Mouse (Mus musculus): ENCODE data around the gene Obscn.

DNA sequence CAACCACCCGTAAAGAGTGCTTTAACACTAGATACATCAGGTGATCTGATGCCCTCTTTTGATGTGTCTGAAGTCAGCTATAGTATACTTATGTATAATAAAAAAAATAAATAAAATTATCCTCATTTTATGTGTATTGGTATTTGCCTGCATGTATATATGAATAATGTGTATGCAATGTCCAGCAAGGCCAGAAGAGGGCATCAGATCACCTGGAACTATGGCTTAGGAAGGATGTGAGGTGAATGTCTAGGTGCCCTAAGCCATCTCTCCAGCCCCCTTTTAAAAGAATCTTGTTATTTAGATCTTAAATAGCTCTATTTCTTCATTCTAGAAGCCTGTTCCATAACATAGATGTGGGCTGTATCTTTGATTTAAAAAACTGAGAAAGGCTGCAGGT, 168.9 kb downstream of the Obscn start:
- no peak for TF ChIP-seq EP300 (IDR thresholded peaks at IDR 0.05; ENCODE audit: low read length)
- no peak for TF ChIP-seq POLR2A (IDR thresholded peaks at IDR 0.05; ENCODE audit: low read depth, low read length)
- peak; percentile 53 to 72; a peak in 3 of 4 replicates for TF ChIP-seq CTCF (conservative IDR thresholded peaks at IDR 0.05 in 1 of 2, IDR thresholded peaks at IDR 0.05 in 1 of 2; ENCODE audit: low read depth in 2 of 2, low read length in 2 of 2)
- TF ChIP-seq UBTF (IDR thresholded peaks at IDR 0.05; ENCODE audit: low read depth, low read length) = no peak
- TF ChIP-seq MXI1 (IDR thresholded peaks at IDR 0.05; ENCODE audit: low read depth, low read length) = no peak
- TF ChIP-seq TCF12 (IDR thresholded peaks at IDR 0.05; ENCODE audit: low read depth, low read length) = no peak
- no peak for TF ChIP-seq BHLHE40 (IDR thresholded peaks at IDR 0.05; ENCODE audit: low read depth, low read length)
- TF ChIP-seq POLR2AphosphoS2 (IDR thresholded peaks at IDR 0.05; ENCODE audit: low read depth, low read length) = no peak
- TF ChIP-seq HCFC1 (IDR thresholded peaks at IDR 0.05; ENCODE audit: low read depth, low read length) = no peak
- TF ChIP-seq NELFE (IDR thresholded peaks at IDR 0.05; ENCODE audit: low read depth, low read length) = no peak
- TF ChIP-seq GABPA (IDR thresholded peaks at IDR 0.05; ENCODE audit: insufficient replicate concordance, low read depth, low read length) = no peak
- TF ChIP-seq ZC3H11A (IDR thresholded peaks at IDR 0.05; ENCODE audit: low read depth, low read length) = no peak
- TF ChIP-seq MEF2A (IDR thresholded peaks at IDR 0.05; ENCODE audit: borderline replicate concordance, low read depth, low read length) = no peak
